Mouse (Mus musculus): ENCODE measurements around the gene Cox7a2l. TPM values are rescaled to one million over a fixed set of nuclear protein-coding genes. Genes with fewer than 3 reads are reported as not detected.

Gene Cox7a2l
- total RNA-seq, 2 experiments from 2014 or later: 151 to 172 TPM

GRCm38 (mm10) chr17:83545756-83546742 lies 28.9 kb upstream of the Cox7a2l start:
- Histone ChIP-seq H3K27ac (no peak overlapping the region), H3K4me3 (peak overlapping the region; percentile 68)
- no peak for DNase-seq
- TF ChIP-seq CTCF (IDR thresholded peaks at IDR 0.05): no peak
- intact Hi-C loops (cut with DNase I): no loop called here

GRCm38 (mm10) chr17:83545259-83545658 lies 28.1 kb upstream of the Cox7a2l start:
- DNase-seq: no peak
- TF ChIP-seq CTCF (IDR thresholded peaks at IDR 0.05): no peak
- H3K27ac ChIP-seq: no peak overlapping the region
- H3K4me3 ChIP-seq: peak overlapping the region; percentile 68
- intact Hi-C loops (cut with DNase I): no loop called here

- DNase-seq: no peak
- Histone ChIP-seq H3K4me3 (no peak overlapping the region), H3K27ac (no peak overlapping the region)
- intact Hi-C loops (cut with DNase I): no loop called here
- no peak for TF ChIP-seq CTCF (IDR thresholded peaks at IDR 0.05)
Measured at GRCm38 (mm10) chr17:83542424-83542823, 25.3 kb upstream of the Cox7a2l start.

GRCm38 (mm10) chr17:83539262-83540037 lies 22.3 kb upstream of the Cox7a2l start:
- no peak for DNase-seq
- Histone ChIP-seq H3K4me3 (no peak overlapping the region), H3K27ac (no peak overlapping the region)
- no peak for TF ChIP-seq CTCF (IDR thresholded peaks at IDR 0.05)
- intact Hi-C loops (cut with DNase I): no loop called here

- DNase-seq: no peak
- intact Hi-C loops (cut with DNase I): no loop called here
- no peak overlapping the region for H3K27ac ChIP-seq
- no peak for TF ChIP-seq CTCF (IDR thresholded peaks at IDR 0.05)
- no peak overlapping the region for H3K4me3 ChIP-seq
Measured at GRCm38 (mm10) chr17:83538694-83539093, 21.6 kb upstream of the Cox7a2l start.

- no peak overlapping the region for H3K4me3 ChIP-seq
- intact Hi-C loops (cut with DNase I): no loop called here
- no peak for TF ChIP-seq CTCF (IDR thresholded peaks at IDR 0.05)
- DNase-seq: no peak
- H3K27ac ChIP-seq: no peak overlapping the region
Measured at GRCm38 (mm10) chr17:83538141-83538540, 21.0 kb upstream of the Cox7a2l start.

GRCm38 (mm10) chr17:83533150-83533549 lies 16.0 kb upstream of the Cox7a2l start:
- intact Hi-C loops (cut with DNase I): no loop called here
- Histone ChIP-seq H3K4me3 (no peak overlapping the region), H3K27ac (no peak overlapping the region)
- no peak for TF ChIP-seq CTCF (IDR thresholded peaks at IDR 0.05)
- no peak for DNase-seq

- intact Hi-C loops (cut with DNase I): no loop called here
- peak overlapping the region; percentile 57 for H3K4me3 ChIP-seq
Measured at GRCm38 (mm10) chr17:83527651-83528381, 10.7 kb upstream of the Cox7a2l start.

GRCm38 (mm10) chr17:83526624-83527532 lies 9.7 kb upstream of the Cox7a2l start:
- intact Hi-C loops (cut with DNase I): no loop called here
- H3K27ac ChIP-seq: peak overlapping the region; percentile 38; the same call in 1 of the 2 replicates
- no peak for TF ChIP-seq CTCF (IDR thresholded peaks at IDR 0.05)
- H3K4me3 ChIP-seq: peak overlapping the region; percentile 57
- DNase-seq: no peak

More at GRCm38 (mm10) chr17:83527651-83528381, 10.7 kb upstream of the Cox7a2l start:
- peak overlapping the region; percentile 38; the same call in 1 of the 2 replicates for H3K27ac ChIP-seq
- no peak for TF ChIP-seq CTCF (IDR thresholded peaks at IDR 0.05)
- DNase-seq: peak; percentile 40

GRCm38 (mm10) chr17:83526091-83526561 lies 9.0 kb upstream of the Cox7a2l start:
- H3K27ac ChIP-seq: no peak overlapping the region
- no peak for DNase-seq
- intact Hi-C loops (cut with DNase I): no loop called here
- no peak for TF ChIP-seq CTCF (IDR thresholded peaks at IDR 0.05)
- H3K4me3 ChIP-seq: no peak overlapping the region

- TF ChIP-seq CTCF (IDR thresholded peaks at IDR 0.05): no peak
- Histone ChIP-seq H3K27ac (no peak overlapping the region), H3K4me3 (no peak overlapping the region)
- intact Hi-C loops (cut with DNase I): no loop called here
- DNase-seq: no peak
Measured at GRCm38 (mm10) chr17:83525596-83525995, 8.5 kb upstream of the Cox7a2l start.

Data from gastrocnemius, adult 2 months (tissue).